Mouse (Mus musculus): Measurements from ENCODE around the gene Gm9837. TPM values are rescaled to one million over a fixed set of nuclear protein-coding genes. Genes with fewer than 3 reads are reported as not detected.

Gene Gm9837
- not detected for total RNA-seq (2021)

DNA sequence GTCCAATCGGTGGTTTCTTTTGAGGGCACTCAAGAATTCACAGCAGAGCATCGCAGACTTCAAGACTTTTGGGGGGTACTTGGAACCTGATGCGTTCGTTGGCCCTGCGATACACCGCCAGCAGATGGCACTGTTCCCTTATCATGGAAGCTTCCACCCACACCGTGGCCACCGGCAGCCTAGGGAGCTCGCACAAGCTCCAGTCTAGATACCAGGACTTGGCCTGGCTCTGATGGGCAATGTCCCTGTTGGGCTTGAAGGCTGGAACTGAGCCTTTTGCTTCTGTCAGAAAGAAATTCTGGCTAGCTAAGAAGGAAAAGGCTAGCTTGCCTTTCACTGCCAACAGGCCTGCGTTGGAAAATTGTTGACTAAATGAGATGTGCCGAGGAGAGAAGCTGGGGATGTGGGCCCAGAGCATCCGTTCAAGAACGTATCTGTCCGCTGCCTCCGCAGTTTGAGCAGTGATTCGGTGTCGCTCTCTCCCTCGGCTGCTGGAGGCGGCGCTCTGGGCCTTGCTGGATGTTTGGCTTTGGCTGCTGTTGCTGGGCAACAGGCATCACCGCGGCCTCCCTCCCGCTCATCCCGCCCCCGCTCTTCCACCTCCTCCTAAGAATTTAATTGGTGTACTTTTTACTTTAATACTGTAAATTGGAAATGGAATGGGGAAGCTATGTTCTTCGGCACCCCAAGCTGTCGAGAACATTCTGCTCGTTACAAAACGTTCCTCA is at the start of gene Gm9837:
Gene Gm9837 (minus strand): TSS at position 512 of the 728 bp plus-strand sequence.
- intact Hi-C loops (cut with DNase I): loop anchor here (1.0 to 10.0 kb wide), 6 partner anchors 32 to 385 kb away; partner anchors contain the start of gene Gm12216
- DNase-seq (ENCODE audit: low spot score in 2 of 2): peak; percentile 95 to 96

GRCm38 (mm10) chr11:53519207-53520121 is 49.2 kb upstream of the Gm9837 start, which contains the start of gene Sept8:
TSS of gene Sept8 (plus strand) at chr11:53519257.
- intact Hi-C loops (cut with DNase I): loop anchor here (2.0 kb wide), 3 partner anchors 17 to 49 kb away; partner anchors contain the start of gene Gm9837
- peak; percentile 68 to 74 for DNase-seq (ENCODE audit: low spot score in 2 of 2)

DNA sequence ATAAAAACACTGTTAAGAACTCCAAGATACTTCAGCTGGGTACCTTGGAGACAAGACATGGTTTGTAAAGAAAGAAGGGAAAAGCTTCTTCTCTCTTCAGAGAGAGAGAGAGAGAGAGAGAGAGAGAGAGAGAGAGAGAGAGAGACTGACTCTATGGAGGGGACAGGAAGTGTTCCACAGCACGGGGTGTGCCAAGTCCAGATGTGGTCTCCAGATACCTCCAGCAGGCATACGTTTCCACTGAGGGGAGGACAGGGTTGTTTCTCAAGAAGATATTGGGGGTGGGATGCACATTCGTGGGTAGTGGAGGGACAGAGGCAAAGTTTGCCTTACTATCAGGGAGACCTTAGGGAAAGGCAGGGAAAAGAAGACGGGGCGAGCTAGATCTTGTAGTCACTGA is 48.5 kb upstream of the Gm9837 start:
- intact Hi-C loops (cut with DNase I): no loop called here
- DNase-seq (ENCODE audit: low spot score in 2 of 2): no peak

DNA sequence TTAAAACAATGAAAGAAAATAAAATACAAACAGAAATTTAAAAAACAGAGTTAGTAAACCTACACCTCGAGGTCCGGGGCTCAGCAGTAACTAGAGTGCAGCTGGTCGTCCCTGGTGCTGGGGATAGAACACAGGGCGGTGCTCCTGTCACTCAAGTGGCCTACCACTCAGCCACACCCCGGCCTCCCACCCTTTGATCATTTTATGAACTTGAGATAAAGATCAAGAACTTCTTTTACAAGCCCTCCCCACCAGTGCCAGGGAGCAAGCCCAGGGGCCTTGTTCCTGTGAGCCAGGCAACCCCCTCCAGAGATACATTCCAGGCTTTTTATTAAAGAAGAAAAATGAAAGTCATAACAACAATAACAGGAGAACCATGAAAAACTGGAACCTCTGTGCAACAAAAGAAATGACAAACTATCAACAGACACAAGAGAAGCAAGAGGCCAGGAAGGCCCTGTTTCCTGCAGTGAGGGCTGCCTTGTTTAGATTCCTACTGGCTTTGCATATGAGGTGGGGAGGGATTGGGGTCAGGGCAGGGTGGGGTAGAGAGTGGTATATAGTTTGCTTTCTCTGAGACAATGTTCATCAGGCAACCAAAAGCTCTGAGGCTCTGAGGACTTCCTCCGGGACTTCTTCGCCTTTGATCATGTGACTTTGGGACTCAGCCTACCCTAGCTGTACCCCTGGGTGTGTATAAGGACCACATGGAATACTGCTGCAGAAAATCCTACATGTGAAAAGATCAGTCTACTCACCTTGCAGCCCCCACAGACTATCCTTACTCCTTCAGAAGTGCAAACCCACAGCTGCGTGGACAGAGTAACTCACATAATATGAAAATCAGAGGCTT is 46.7 kb upstream of the Gm9837 start:
- DNase-seq (ENCODE audit: low spot score in 2 of 2): no peak
- intact Hi-C loops (cut with DNase I): no loop called here

GRCm38 (mm10) chr11:53510351-53510750 is 40.1 kb upstream of the Gm9837 start:
- intact Hi-C loops (cut with DNase I): no loop called here
- DNase-seq (ENCODE audit: low spot score in 2 of 2): no peak

DNA sequence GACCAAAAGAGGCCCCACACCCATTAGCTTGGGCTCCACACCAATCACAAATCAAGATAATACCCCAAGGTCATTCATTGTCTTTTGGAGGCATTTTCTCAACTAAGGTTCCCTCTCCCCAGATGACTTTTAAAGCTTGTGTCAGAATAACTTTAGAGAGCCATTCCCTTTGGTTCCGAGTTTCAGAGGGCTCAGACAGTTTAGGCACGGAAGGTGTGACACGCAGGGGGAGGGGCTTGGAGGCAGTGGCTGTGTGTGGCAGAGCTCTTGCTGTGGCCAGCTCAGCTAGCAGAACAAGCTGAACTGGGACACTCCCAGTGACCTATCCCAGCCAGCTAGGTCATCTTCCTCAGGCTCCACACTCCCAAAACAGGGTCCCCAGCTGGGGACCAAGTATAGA is 38.3 kb upstream of the Gm9837 start:
- intact Hi-C loops (cut with DNase I): no loop called here

DNA sequence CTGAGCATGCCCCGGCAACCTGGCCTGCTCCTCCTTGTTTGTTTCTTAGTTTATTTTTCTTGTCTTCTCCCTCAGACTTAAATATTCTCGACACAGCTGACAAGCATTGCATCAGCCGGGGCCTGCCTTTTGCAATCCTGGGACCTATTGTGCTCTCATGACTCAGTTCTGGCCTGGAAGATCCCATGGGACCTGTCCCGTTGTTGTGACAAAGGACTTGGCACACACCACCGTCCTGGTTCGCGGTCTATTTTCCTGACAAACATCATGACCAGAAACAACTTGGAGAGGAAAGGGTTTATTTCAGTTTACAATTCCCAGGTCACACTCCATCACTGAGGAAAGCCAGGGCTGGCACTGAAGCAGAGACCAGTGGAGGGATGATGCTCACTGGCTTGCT is 37.9 kb upstream of the Gm9837 start:
- intact Hi-C loops (cut with DNase I): no loop called here
- DNase-seq (ENCODE audit: low spot score in 2 of 2): no peak

More for the DNA sequence above, 38.3 kb upstream of the Gm9837 start:
- no peak for DNase-seq (ENCODE audit: low spot score in 2 of 2)

DNA sequence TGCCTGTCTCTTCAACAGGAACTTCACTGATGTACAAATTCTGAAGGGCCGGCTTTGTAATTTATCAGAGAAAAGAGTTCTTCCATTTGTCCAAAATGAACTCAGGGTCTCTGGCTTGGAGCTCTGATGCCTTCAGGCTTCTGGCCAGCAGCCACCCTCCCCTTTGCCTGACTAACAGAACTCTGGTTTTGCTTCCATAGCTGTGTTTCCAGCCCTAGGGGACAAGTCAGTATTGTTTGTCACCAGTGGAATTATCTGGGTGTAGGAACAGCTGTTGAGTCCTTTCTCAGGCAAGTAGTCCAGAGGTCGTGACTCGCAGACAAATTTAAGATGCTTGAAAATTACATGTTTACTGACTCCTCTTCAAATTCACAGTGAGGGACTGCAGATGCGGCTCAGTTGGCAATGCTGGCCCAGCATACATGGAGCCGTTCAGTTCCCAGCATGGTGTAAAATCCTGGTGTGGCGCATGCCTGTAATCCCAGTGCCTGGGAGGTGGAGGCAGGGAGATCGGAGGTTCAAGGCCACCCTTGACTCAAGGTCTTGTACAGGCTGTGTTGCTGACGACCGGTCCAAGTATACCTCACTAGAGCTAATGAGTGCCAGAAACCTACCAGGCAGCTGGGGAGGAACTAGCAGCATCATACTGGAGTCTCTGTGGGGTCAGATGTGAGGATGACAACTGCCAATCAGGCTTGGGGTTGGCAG is 37.0 kb upstream of the Gm9837 start:
- no peak for DNase-seq (ENCODE audit: low spot score in 2 of 2)
- intact Hi-C loops (cut with DNase I): no loop called here

- intact Hi-C loops (cut with DNase I): no loop called here
- no peak for DNase-seq (ENCODE audit: low spot score in 2 of 2)
These were observed 34.9 kb upstream of the Gm9837 start for GRCm38 (mm10) chr11:53505026-53505663.

DNA sequence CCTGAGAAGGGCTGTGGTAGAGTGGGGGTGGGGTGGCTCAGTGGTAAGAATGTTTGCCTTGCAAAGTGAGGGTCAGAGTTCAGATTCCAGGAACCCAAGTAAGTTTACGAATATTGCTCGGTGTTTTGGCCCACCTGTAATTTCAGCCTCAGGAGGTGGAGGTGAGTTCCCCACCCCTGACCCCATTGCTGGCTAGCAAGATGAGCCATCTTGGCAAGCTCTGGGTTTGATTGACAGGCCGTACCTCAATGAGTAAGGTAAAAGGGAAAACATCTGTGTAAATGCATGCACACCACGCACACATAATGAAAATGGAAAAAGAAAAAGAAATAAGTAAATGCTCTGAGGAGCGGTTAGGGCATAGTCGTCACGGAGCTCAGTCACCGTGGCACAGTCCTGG is 34.1 kb upstream of the Gm9837 start:
- no peak for DNase-seq (ENCODE audit: low spot score in 2 of 2)
- intact Hi-C loops (cut with DNase I): no loop called here

- no peak for DNase-seq (ENCODE audit: low spot score in 2 of 2)
- intact Hi-C loops (cut with DNase I): loop anchor here (2.0 kb wide), 1 partner anchor 17 kb away; no protein-coding TSS in a partner anchor
These were observed 33.5 kb upstream of the Gm9837 start for GRCm38 (mm10) chr11:53503738-53504137.

DNA sequence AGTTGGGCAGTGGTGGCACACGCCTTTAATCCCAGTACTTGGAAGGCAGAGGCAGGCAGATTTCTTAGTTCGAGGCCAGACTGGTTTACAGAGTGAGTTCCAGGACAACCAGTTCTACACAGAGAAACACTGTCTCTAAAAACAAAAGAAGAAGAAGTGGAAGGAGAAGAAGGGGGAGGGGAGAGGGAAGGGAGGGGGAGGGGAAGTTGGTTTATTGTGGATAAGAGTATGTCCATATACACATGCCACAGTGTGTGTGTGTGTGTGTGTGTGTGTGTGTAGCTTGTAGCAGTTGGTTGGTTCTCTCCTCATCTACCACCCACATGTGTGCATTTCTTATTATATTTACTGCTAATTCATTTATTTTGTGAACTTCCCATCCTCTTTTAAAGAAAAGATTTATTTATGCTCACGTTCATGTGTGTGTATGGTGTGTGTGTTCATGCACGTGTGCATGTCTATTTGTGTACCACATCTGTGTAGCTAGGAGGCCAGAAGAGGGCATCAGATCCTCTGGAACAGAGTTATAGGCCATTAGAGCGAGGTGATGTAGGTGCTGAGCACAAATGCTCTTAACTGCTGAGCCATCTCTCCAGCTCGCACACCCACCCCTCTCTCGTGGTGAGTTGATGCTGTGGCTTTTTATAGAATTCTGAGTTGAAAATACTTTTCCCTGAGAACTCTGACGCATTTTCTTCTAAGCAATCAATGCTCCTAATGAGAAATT is 31.9 kb upstream of the Gm9837 start:
- intact Hi-C loops (cut with DNase I): loop anchor here (1.0 to 2.0 kb wide), 2 partner anchors 19 to 32 kb away; partner anchors contain the start of gene Gm9837
- peak; percentile 54 to 85 for DNase-seq (ENCODE audit: low spot score in 2 of 2)

GRCm38 (mm10) chr11:53500569-53500968 is 30.3 kb upstream of the Gm9837 start:
- intact Hi-C loops (cut with DNase I): no loop called here
- DNase-seq (ENCODE audit: low spot score in 2 of 2): no peak

DNA sequence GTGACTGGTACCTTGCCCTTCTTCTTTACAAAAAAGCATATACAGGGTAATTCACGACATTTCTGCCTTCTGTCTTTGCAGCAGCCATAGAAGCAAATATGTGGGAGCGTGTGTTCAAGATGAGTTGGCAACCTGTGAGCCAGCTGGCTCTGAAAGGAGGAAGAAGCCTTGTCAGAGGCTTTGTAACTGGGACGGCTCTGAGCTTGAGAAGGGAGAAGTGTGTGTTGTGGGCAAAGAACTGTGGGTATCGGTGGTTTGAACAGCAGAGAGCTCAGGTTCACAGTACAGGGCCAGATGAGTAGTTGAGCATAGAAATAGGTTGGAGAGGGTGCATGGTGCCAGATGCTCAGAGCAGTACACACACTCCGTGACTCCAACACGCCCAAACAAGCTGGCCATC is 26.7 kb upstream of the Gm9837 start:
- intact Hi-C loops (cut with DNase I): no loop called here
- DNase-seq (ENCODE audit: low spot score in 2 of 2): peak; percentile 52 to 92

- intact Hi-C loops (cut with DNase I): no loop called here
- no peak for DNase-seq (ENCODE audit: low spot score in 2 of 2)
These were observed 25.1 kb upstream of the Gm9837 start for GRCm38 (mm10) chr11:53495417-53495816.

- intact Hi-C loops (cut with DNase I): no loop called here
These were observed 23.1 kb upstream of the Gm9837 start for GRCm38 (mm10) chr11:53493243-53493955.

DNA sequence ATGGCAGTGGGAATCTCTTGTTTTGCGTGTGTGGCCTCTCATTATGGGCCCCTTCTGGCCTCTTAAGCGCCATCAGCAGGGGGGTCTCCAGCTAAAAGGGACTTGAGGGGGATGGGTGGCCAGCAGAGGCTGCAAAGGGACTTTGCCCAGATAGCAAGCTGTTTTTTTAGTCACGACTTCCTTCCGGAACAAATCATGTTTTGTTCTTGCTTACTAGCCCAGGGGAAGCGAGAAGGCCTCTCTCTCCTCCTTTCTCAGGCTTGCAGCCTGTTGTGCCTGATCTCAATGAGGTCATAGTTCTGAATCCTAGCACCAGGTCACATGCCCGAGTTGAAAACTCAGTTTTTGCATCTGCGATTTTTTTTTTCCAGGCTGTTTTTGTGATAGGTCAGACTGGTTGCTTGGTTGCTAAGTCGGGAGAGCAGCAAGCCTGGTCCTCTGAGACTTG is 21.7 kb upstream of the Gm9837 start:
- intact Hi-C loops (cut with DNase I): no loop called here
- peak in 1 of 2 experiments; percentile 52 for DNase-seq (ENCODE audit: low spot score in 2 of 2)

More at GRCm38 (mm10) chr11:53493243-53493955, 23.1 kb upstream of the Gm9837 start:
- DNase-seq (ENCODE audit: low spot score in 2 of 2): no peak
